Mouse (Mus musculus): Measurements from ENCODE around the gene Imp3. TPM values are rescaled to one million over a fixed set of nuclear protein-coding genes. Genes with fewer than 3 reads are reported as not detected.

Gene Imp3
- polyA plus RNA-seq, 1 experiment from 2014 or later, result 78.1 TPM

GRCm38 (mm10) chr9:56980186-56980585 lies 42.9 kb downstream of the Imp3 start:
- Histone ChIP-seq H3K36me3 (replicated peaks; ENCODE audit: control insufficient read depth, insufficient read depth) (peaks cover 49% of the 10 kb centered on the region), H3K9ac (no peak overlapping the region), H3K4me3 (replicated peaks; ENCODE audit: low read length) (no peak overlapping the region), H3K27ac (no peak overlapping the region), H3K4me2 (replicated peaks) (no peak overlapping the region), H3K4me1 (replicated peaks; ENCODE audit: control insufficient read depth, insufficient read depth, low read length) (no peaks in the 10 kb centered on the region), H3K27me3 (ENCODE audit: control insufficient read depth, insufficient read depth, low read length) (no peaks in the 10 kb centered on the region), H3K9me3 (ENCODE audit: control insufficient read depth, low read length) (no peaks in the 10 kb centered on the region)
- no peak for ATAC-seq (ENCODE audit: low FRiP score)
- 93% methylated on average over 6 of the region's 6 CpGs for WGBS
- DNase-seq (ENCODE audit: low spot score), result no peak

GRCm38 (mm10) chr9:56981502-56981901 lies 44.2 kb downstream of the Imp3 start:
- Histone ChIP-seq H3K27me3 (ENCODE audit: control insufficient read depth, insufficient read depth, low read length) (no peaks in the 10 kb centered on the region), H3K4me2 (replicated peaks) (no peak overlapping the region), H3K4me1 (replicated peaks; ENCODE audit: control insufficient read depth, insufficient read depth, low read length) (no peaks in the 10 kb centered on the region), H3K4me3 (replicated peaks; ENCODE audit: low read length) (no peak overlapping the region), H3K9ac (no peak overlapping the region), H3K27ac (no peak overlapping the region), H3K9me3 (ENCODE audit: control insufficient read depth, low read length) (no peaks in the 10 kb centered on the region), H3K36me3 (replicated peaks; ENCODE audit: control insufficient read depth, insufficient read depth) (peaks cover 46% of the 10 kb centered on the region)
- DNase-seq (ENCODE audit: low spot score) (no peak), ATAC-seq (ENCODE audit: low FRiP score) (no peak)
- 77% methylated on average over 1 of the region's 1 CpGs for WGBS

Other genes starting within 250 kb of the Imp3 start
- gene Lingo1, start 141.0 kb upstream of the Imp3 start, polyA plus RNA-seq (2014; fragmentation: Nextera tagmentation; extraction: Ambion mirVana), result 57.3 and 65.9 TPM in 2 replicates
- gene Odf3l1, start 72.8 kb upstream of the Imp3 start, polyA plus RNA-seq (2014; fragmentation: Nextera tagmentation; extraction: Ambion mirVana), result not detected in 2 replicates
- 5.5 and 6.8 TPM in 2 replicates for gene Cspg4, start 72.4 kb upstream of the Imp3 start, polyA plus RNA-seq (2014; fragmentation: Nextera tagmentation; extraction: Ambion mirVana)
- 2.1 and 2.4 TPM in 2 replicates for gene Snx33, start 9.1 kb upstream of the Imp3 start, polyA plus RNA-seq (2014; fragmentation: Nextera tagmentation; extraction: Ambion mirVana)
- 23.4 and 26.0 TPM in 2 replicates for gene Snupn, start 13.4 kb downstream of the Imp3 start, polyA plus RNA-seq (2014; fragmentation: Nextera tagmentation; extraction: Ambion mirVana)
- gene Ptpn9, start 57.4 kb downstream of the Imp3 start, polyA plus RNA-seq (2014; fragmentation: Nextera tagmentation; extraction: Ambion mirVana), result 35.0 and 39.4 TPM in 2 replicates
- 28.2 and 29.7 TPM in 2 replicates for gene Sin3a, start 134.6 kb downstream of the Imp3 start, polyA plus RNA-seq (2014; fragmentation: Nextera tagmentation; extraction: Ambion mirVana)
- 44.3 and 47.9 TPM in 2 replicates for gene Man2c1, start 193.2 kb downstream of the Imp3 start, polyA plus RNA-seq (2014; fragmentation: Nextera tagmentation; extraction: Ambion mirVana)
- 6.1 and 7.4 TPM in 2 replicates for gene Neil1, start 210.8 kb downstream of the Imp3 start, polyA plus RNA-seq (2014; fragmentation: Nextera tagmentation; extraction: Ambion mirVana)
- gene Commd4, start 220.9 kb downstream of the Imp3 start, polyA plus RNA-seq (2014; fragmentation: Nextera tagmentation; extraction: Ambion mirVana), result 132 and 138 TPM in 2 replicates